Mouse (Mus musculus): ENCODE data around the gene Scarb2. TPM values are rescaled to one million over a fixed set of nuclear protein-coding genes. Genes with fewer than 3 reads are reported as not detected.
A peak's percentile ranks its signal among the peaks of the same experiment; 100 is the strongest.

Gene Scarb2
- polyA plus RNA-seq, 1 experiment, result 59.1 TPM

DNA sequence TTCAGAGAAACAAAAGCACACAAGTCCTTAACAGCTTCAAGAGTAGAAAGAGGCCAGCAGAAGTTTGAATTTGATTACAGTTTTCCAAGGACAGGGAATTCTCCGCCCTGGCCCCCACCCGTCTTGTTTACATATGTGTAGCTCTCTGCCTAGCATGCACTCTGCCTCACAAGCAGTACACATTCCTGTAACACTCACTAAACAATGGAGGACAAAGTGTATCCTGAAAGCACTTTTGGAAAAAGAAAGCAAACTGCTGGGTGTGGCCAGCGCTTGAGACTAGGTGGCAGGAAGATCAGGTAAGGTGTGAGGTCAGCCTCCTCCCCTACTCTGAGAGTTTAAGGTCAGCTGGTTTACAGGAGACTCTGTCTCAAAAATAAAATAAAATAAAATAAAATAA lies 8.4 kb downstream of the Scarb2 start:
- 25% methylated on average over 3 of the region's 3 CpGs for WGBS
- no peak overlapping the region for H3K4me3 ChIP-seq (replicated peaks; ENCODE audit: extremely low read depth, low read depth, low read length)
- TF ChIP-seq CTCF (IDR thresholded peaks at IDR 0.05; ENCODE audit: insufficient read depth, low read length) (no peak), POLR2A (IDR thresholded peaks at IDR 0.05; ENCODE audit: borderline replicate concordance, extremely low read depth, low read depth, low read length) (no peak)
- DNase-seq, result no peak
- peaks cover 45% of the 10 kb centered on the region for H3K4me1 ChIP-seq (ENCODE audit: control insufficient read depth, insufficient read depth, low read length)

- H3K4me3 ChIP-seq (replicated peaks; ENCODE audit: extremely low read depth, low read depth, low read length), result no peak overlapping the region
- H3K4me1 ChIP-seq (ENCODE audit: control insufficient read depth, insufficient read depth, low read length), result peaks cover 51% of the 10 kb centered on the region
- no peak for TF ChIP-seq POLR2A (IDR thresholded peaks at IDR 0.05; ENCODE audit: borderline replicate concordance, extremely low read depth, low read depth, low read length)
- TF ChIP-seq CTCF (IDR thresholded peaks at IDR 0.05; ENCODE audit: insufficient read depth, low read length), result no peak
- 68% methylated on average over 7 of the region's 7 CpGs for WGBS
- DNase-seq, result peak; percentile 49
Measured at GRCm38 (mm10) chr5:92495771-92496409, 10.7 kb downstream of the Scarb2 start.

DNA sequence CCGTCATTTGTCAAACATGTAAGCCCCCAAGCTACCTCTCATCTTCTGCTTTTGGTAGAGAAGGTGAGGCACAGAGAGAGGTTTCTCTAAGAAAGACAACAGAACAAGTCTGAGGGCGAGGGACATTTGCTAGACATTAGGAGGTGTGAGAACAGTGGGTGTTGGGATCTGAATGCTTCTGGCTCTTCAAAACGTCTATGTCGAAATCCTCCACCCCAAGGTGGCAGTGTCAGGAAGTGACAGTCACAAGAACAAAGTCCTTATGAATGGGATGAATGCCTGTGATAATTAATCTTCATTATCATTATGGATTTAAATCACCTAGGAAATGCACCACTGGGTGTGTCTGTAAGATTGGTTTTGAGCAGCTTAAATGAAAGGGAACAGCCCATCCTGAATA lies 11.3 kb downstream of the Scarb2 start:
- no peak for DNase-seq
- 28% methylated on average over 4 of the region's 4 CpGs for WGBS

DNA sequence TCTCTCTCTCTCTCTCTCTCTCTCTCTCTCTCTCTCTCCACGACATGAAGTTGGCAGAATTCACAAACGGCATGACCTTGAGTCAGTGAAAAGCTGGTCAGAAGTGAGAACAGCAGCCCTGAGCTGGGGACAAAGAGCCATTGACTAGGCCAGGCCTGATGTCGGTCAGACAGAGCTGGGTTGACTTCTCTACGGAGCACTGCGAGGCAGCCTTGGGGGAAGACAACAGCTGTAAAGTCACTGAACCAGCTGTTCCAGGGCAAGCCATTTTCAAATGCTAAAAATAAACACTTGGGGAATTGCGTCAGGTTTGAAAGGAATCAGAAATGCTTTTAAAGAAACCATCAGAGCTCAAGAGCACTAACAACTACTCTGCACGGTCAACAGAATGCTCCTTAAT lies 13.2 kb downstream of the Scarb2 start:
- Histone ChIP-seq H3K4me3 (replicated peaks; ENCODE audit: extremely low read depth, low read depth, low read length) (no peak overlapping the region), H3K4me1 (ENCODE audit: control insufficient read depth, insufficient read depth, low read length) (peaks cover 47% of the 10 kb centered on the region)
- TF ChIP-seq POLR2A (IDR thresholded peaks at IDR 0.05; ENCODE audit: borderline replicate concordance, extremely low read depth, low read depth, low read length) (no peak), CTCF (IDR thresholded peaks at IDR 0.05; ENCODE audit: insufficient read depth, low read length) (no peak)
- no peak for DNase-seq
- 42% methylated on average over 7 of the region's 7 CpGs for WGBS

More for the DNA sequence above, 11.3 kb downstream of the Scarb2 start:
- no peak overlapping the region for H3K4me3 ChIP-seq (replicated peaks; ENCODE audit: extremely low read depth, low read depth, low read length)
- peaks cover 52% of the 10 kb centered on the region for H3K4me1 ChIP-seq (ENCODE audit: control insufficient read depth, insufficient read depth, low read length)
- TF ChIP-seq CTCF (IDR thresholded peaks at IDR 0.05; ENCODE audit: insufficient read depth, low read length), result no peak
- no peak for TF ChIP-seq POLR2A (IDR thresholded peaks at IDR 0.05; ENCODE audit: borderline replicate concordance, extremely low read depth, low read depth, low read length)

DNA sequence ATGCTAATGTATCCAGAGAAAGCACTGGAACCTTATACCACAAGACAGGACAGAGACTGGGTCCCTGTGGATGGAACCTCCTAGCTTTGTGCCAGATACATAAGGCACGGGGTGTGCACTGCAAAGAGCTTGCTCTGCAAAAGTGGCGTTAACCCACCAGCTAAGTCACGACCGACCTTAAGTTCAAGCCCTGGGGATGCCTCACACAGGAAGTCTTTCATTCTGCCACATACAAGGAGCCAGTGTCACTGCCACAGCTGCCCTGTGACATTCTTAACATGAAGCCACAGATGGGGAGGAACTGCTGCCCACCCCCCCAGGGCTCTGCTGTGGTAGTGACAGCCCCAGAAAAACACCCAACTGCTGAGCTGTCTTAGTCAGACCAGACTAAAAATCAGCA lies 15.9 kb downstream of the Scarb2 start:
- DNase-seq, result no peak
- no peak for TF ChIP-seq CTCF (IDR thresholded peaks at IDR 0.05; ENCODE audit: insufficient read depth, low read length)
- TF ChIP-seq POLR2A (IDR thresholded peaks at IDR 0.05; ENCODE audit: borderline replicate concordance, extremely low read depth, low read depth, low read length), result no peak
- no peak overlapping the region for H3K4me3 ChIP-seq (replicated peaks; ENCODE audit: extremely low read depth, low read depth, low read length)
- H3K4me1 ChIP-seq (ENCODE audit: control insufficient read depth, insufficient read depth, low read length), result peaks cover 46% of the 10 kb centered on the region
- WGBS, result 28% methylated on average over 4 of the region's 4 CpGs

DNA sequence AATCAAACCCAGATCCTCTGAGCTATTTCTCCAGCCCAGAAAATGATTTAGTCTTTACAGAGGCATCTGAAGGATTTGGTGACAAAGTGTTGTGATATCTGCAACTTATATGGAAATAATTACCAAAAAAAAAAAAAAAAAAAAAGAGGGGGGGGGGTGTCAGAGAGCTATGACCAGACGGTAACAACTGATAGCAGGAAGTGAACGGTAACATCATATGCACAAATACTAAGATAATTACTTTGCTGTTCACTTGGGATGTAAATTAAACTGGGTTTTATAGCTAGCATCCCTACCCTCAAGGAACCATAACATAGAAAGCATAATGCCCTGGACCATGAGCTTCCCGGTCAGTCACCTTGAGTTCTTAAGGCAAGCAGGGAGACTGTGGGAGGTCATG lies 16.3 kb downstream of the Scarb2 start:
- DNase-seq, result no peak
- TF ChIP-seq POLR2A (IDR thresholded peaks at IDR 0.05; ENCODE audit: borderline replicate concordance, extremely low read depth, low read depth, low read length) (no peak), CTCF (IDR thresholded peaks at IDR 0.05; ENCODE audit: insufficient read depth, low read length) (no peak)
- Histone ChIP-seq H3K4me3 (replicated peaks; ENCODE audit: extremely low read depth, low read depth, low read length) (no peak overlapping the region), H3K4me1 (ENCODE audit: control insufficient read depth, insufficient read depth, low read length) (peaks cover 42% of the 10 kb centered on the region)
- WGBS, result 66% methylated on average over 3 of the region's 3 CpGs

GRCm38 (mm10) chr5:92489503-92489902 lies 17.1 kb downstream of the Scarb2 start:
- no peak for TF ChIP-seq CTCF (IDR thresholded peaks at IDR 0.05; ENCODE audit: insufficient read depth, low read length)
- no peak for TF ChIP-seq POLR2A (IDR thresholded peaks at IDR 0.05; ENCODE audit: borderline replicate concordance, extremely low read depth, low read depth, low read length)
- 10% methylated on average over 4 of the region's 4 CpGs for WGBS
- H3K4me3 ChIP-seq (replicated peaks; ENCODE audit: extremely low read depth, low read depth, low read length), result no peak overlapping the region
- no peak for DNase-seq
- peaks cover 40% of the 10 kb centered on the region for H3K4me1 ChIP-seq (ENCODE audit: control insufficient read depth, insufficient read depth, low read length)

DNA sequence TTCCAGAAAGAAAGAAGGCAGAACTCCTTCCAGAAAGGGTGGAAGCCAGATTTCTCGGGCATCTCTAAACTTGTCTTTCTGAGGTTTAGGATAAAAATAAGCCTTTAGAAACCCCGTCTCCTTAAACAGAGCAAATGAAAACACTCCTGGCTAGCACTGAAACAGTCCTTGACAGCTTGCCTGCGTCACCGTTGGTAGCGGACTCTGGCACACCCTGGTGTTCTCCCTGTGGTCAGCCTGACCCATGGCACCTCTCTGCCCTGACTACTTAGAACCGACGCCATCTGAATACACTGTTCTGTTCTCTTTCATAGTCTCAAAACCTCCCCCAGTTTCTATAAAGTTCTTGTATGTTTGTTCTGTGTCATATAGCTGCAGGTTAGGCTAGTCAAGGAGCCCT lies 17.7 kb downstream of the Scarb2 start:
- peak; percentile 49 for DNase-seq
- TF ChIP-seq POLR2A (IDR thresholded peaks at IDR 0.05; ENCODE audit: borderline replicate concordance, extremely low read depth, low read depth, low read length) (no peak), CTCF (IDR thresholded peaks at IDR 0.05; ENCODE audit: insufficient read depth, low read length) (peak; percentile 37; the same call in 1 of the 2 replicates)
- WGBS, result 13% methylated on average over 7 of the region's 7 CpGs
- peaks cover 40% of the 10 kb centered on the region for H3K4me1 ChIP-seq (ENCODE audit: control insufficient read depth, insufficient read depth, low read length)
- H3K4me3 ChIP-seq (replicated peaks; ENCODE audit: extremely low read depth, low read depth, low read length), result no peak overlapping the region

- no peak overlapping the region for H3K4me3 ChIP-seq (replicated peaks; ENCODE audit: extremely low read depth, low read depth, low read length)
- DNase-seq, result peak; percentile 59
- no peak for TF ChIP-seq POLR2A (IDR thresholded peaks at IDR 0.05; ENCODE audit: borderline replicate concordance, extremely low read depth, low read depth, low read length)
- peak; percentile 8; the same call in 1 of the 2 replicates for TF ChIP-seq CTCF (IDR thresholded peaks at IDR 0.05; ENCODE audit: insufficient read depth, low read length)
- H3K4me1 ChIP-seq (ENCODE audit: control insufficient read depth, insufficient read depth, low read length), result peaks cover 37% of the 10 kb centered on the region
- 18% methylated on average over 3 of the region's 3 CpGs for WGBS
Measured at GRCm38 (mm10) chr5:92488408-92488807, 18.2 kb downstream of the Scarb2 start.

DNA sequence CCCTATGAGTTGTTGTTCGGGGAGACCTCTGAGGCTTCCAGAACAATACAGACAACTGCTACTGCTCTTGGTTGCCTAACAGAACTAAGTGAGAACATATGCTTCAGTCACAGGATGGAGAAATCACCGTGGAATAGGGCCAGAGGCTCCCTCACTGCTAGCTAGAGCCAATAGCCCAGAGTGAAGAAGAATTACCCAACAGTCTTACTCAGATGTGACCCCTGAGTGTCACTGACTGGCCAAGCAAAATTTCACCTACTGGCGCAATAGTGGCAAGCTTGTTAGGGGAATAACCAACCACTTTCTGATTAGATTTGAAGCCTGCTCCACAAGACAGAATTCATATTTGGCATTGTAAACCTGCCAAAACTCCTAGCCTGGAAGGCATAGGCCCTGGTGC lies 19.9 kb downstream of the Scarb2 start:
- DNase-seq, result no peak
- TF ChIP-seq POLR2A (IDR thresholded peaks at IDR 0.05; ENCODE audit: borderline replicate concordance, extremely low read depth, low read depth, low read length) (no peak), CTCF (IDR thresholded peaks at IDR 0.05; ENCODE audit: insufficient read depth, low read length) (no peak)
- 70% methylated on average over 3 of the region's 3 CpGs for WGBS
- no peak overlapping the region for H3K4me3 ChIP-seq (replicated peaks; ENCODE audit: extremely low read depth, low read depth, low read length)
- H3K4me1 ChIP-seq (ENCODE audit: control insufficient read depth, insufficient read depth, low read length), result peaks cover 31% of the 10 kb centered on the region

All from lung, adult 2 months (tissue).